ENCODE assay signal across 9 mouse cellular contexts in the genomic region with DNA sequence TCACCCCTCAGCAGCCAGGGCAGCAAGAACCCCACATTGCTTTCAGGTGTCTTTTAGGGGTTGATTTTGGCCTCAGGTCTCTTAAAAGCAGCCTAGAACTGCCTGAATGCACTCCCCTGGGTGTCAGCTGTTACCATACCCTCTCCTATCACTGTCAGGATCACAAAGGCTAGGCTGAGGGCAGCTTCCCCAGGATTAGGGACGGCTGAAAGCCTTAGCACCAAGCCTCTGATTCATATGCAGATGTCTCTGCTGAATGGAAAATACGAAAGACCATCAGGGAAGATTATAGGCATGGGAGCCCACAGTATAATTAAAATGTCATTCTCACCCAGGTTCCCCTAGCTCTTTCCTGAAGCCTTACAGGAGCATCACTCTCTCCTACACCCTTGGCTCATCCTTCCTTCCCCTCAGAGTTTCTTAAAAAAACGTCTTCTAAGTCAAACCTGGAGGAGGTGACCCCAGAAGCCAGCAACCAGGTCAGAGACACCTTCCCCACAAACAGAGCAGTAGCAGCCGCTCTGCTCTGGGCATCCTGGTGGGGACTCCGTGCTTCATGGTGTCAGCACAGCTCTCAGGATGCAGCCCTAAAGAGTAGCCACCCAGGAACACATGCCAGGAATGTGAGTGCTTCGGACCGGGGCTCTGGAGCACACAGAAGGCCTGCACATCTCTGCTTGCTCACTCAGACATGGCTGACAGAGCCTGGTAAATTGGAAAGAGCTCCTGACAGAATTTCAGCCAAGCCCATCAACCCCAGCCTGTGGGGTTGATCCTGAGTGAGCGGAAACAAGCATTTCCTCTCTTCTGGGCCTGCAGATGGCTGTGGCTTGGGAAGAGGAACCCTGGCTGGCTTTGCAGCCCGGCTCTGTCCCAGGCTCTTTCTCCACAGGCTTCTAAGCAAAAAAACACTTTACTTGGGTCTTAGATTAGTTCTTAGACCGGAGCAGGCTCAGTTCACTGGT.
DNase-seq lines count a peak whose midpoint lies in the region; ATAC-seq and TF ChIP-seq lines count a peak whose summit lies in the region.
"Had no signal": no experiment of that assay in that cellular context is flagged by ENCODE, and none has a peak within 500 bp of the region (broad histone marks: within the 10 kb centered on the region; RNA-seq: fewer than 3 reads in every experiment).

No protein-coding gene starts in this region.

- peak overlapping the region; percentile 19; the same call in 1 of the 2 replicates for H3K9ac ChIP-seq in embryonic facial prominence, embryonic 14.5 days (ENCODE audit: low read depth, low read length)

- no peak overlapping the region for H3K4me2 ChIP-seq in embryonic facial prominence, embryonic 14.5 days (ENCODE audit: low read depth, low read length)

- no peaks in the 10 kb centered on the region for H3K27me3 ChIP-seq in embryonic facial prominence, embryonic 14.5 days (replicated peaks; ENCODE audit: control insufficient read depth, insufficient read depth, low read length)
- H3K27me3 ChIP-seq in hindbrain, embryonic 10.5 days (ENCODE audit: insufficient read depth, poor library complexity, severe bottlenecking), result no peaks in the 10 kb centered on the region
- H3K27me3 ChIP-seq in small intestine, adult 2 months (ENCODE audit: control insufficient read depth, insufficient read depth, low read length), result no peaks in the 10 kb centered on the region

- WGBS in embryonic facial prominence, embryonic 14.5 days, result 37% methylated on average over 10 of the region's 10 CpGs
- WGBS in hindbrain, embryonic 10.5 days, result 21% methylated on average over 10 of the region's 10 CpGs
- 46% methylated on average over 10 of the region's 10 CpGs for WGBS in small intestine, adult 2 months

- TF ChIP-seq CTCF in small intestine, adult 2 months (IDR thresholded peaks at IDR 0.05; ENCODE audit: extremely low read depth, insufficient read length, insufficient replicate concordance, low read depth, low read length), result no peak

- H3K27ac ChIP-seq in embryonic facial prominence, embryonic 14.5 days (replicated peaks; ENCODE audit: low read depth, low read length), result peak overlapping the region; percentile 48
- H3K27ac ChIP-seq in hindbrain, embryonic 10.5 days, result peak overlapping the region; percentile 85
- H3K27ac ChIP-seq in small intestine, adult 2 months (ENCODE audit: insufficient read depth, low read depth, low read length), result peak overlapping the region; percentile 92

- no peaks in the 10 kb centered on the region for H3K36me3 ChIP-seq in embryonic facial prominence, embryonic 14.5 days (ENCODE audit: control insufficient read depth, insufficient read depth, low read length)
- no peaks in the 10 kb centered on the region for H3K36me3 ChIP-seq in hindbrain, embryonic 10.5 days
- H3K36me3 ChIP-seq in small intestine, adult 2 months (ENCODE audit: control insufficient read depth, insufficient read depth, low read length), result no peaks in the 10 kb centered on the region
- H3K36me3 ChIP-seq: G1E had no signal

- peak; percentile 36 for DNase-seq in layer of hippocampus, adult 11-12 months (ENCODE audit: low spot score)
- no peak for DNase-seq in layer of hippocampus, adult 8-10 months (ENCODE audit: low spot score in 2 of 2)
- peak; percentile 51 for DNase-seq in embryonic facial prominence, embryonic 14.5 days (ENCODE audit: low spot score)
- peak; percentile 47 for DNase-seq in hindbrain, embryonic 10.5 days (ENCODE audit: low spot score)
- peak; percentile 11 for DNase-seq in liver
- DNase-seq in urinary bladder, postnatal 25 days (ENCODE audit: low spot score), result no peak
- DNase-seq in adrenal gland, postnatal 10 days, result no peak

- H3K4me1 ChIP-seq in embryonic facial prominence, embryonic 14.5 days (ENCODE audit: control insufficient read depth, insufficient read depth, low read length), result peaks cover 21% of the 10 kb centered on the region
- peaks cover 55% of the 10 kb centered on the region for H3K4me1 ChIP-seq in hindbrain, embryonic 10.5 days (replicated peaks)
- H3K4me1 ChIP-seq in small intestine, adult 2 months (ENCODE audit: control insufficient read depth, insufficient read depth, insufficient read length, low read length), result peaks cover 45% of the 10 kb centered on the region

- H3K9me3 ChIP-seq in embryonic facial prominence, embryonic 14.5 days (ENCODE audit: control insufficient read depth, low read length), result no peaks in the 10 kb centered on the region
- H3K9me3 ChIP-seq in hindbrain, embryonic 10.5 days, result no peaks in the 10 kb centered on the region
- H3K9me3 ChIP-seq: G1E had no signal

- H3K4me3 ChIP-seq in embryonic facial prominence, embryonic 14.5 days (ENCODE audit: low read depth, low read length), result no peak overlapping the region
- no peak overlapping the region for H3K4me3 ChIP-seq in hindbrain, embryonic 10.5 days
- H3K4me3 ChIP-seq in small intestine, adult 2 months (ENCODE audit: low read depth, low read length), result no peak overlapping the region

- ATAC-seq in embryonic facial prominence, embryonic 14.5 days (ENCODE audit: low read depth), result no peak; the same call in 1 of the 2 replicates

- no peak for TF ChIP-seq POLR2A in small intestine, adult 2 months (IDR thresholded peaks at IDR 0.05; ENCODE audit: low read depth, low read length)

Comparison
In these comparisons a context has a peak if more than half of its experiments do, and no peak if none do; other contexts are left out.
1. DNase-seq: peak in layer of hippocampus, adult 11-12 months (single experiment), embryonic facial prominence, embryonic 14.5 days (single experiment), hindbrain, embryonic 10.5 days (single experiment) and liver (single experiment); none in layer of hippocampus, adult 8-10 months (0 of 2), urinary bladder, postnatal 25 days (single experiment) and adrenal gland, postnatal 10 days (single experiment).
2. Peak in every context shown above with its lines, with median percentiles within 50 percentile points of each other: H3K27ac ChIP-seq.